Mouse (Mus musculus): ENCODE measurements at regions not wholly inside any gene's neighbourhood (a gene's known extent, or its start where the extent isn't known, plus 50 kb on each side); places are given as distances from the start of the nearest gene placed in this dataset.
"Not testable (repeated sequence)": the region's sequence is repeated elsewhere in the genome, so short reads cannot be mapped to it uniquely, and the experiment has no call there.

- DNase-seq, result no peak
These were observed 693.0 kb upstream of the Ptbp2 start for GRCm38 (mm10) chr3:120477232-120477631.

- peak; percentile 24 for DNase-seq
These were observed 689.4 kb upstream of the Ptbp2 start for GRCm38 (mm10) chr3:120473645-120474038.

GRCm38 (mm10) chr3:120472687-120473644 lies 688.7 kb upstream of the Ptbp2 start:
- DNase-seq, result no peak

- DNase-seq, result no peak
These were observed 687.7 kb upstream of the Ptbp2 start for GRCm38 (mm10) chr3:120471878-120472444.

- DNase-seq, result no peak
These were observed 684.6 kb upstream of the Ptbp2 start for GRCm38 (mm10) chr3:120468887-120469286.

- no peak for DNase-seq
These were observed 676.5 kb upstream of the Ptbp2 start for GRCm38 (mm10) chr3:120460717-120461116.

- no peak for DNase-seq
These were observed 673.6 kb upstream of the Ptbp2 start for GRCm38 (mm10) chr3:120457912-120458311.

GRCm38 (mm10) chr3:120441127-120441526 lies 656.9 kb upstream of the Ptbp2 start:
- no peak for DNase-seq

- no peak for DNase-seq
These were observed 646.0 kb upstream of the Ptbp2 start for GRCm38 (mm10) chr3:120430285-120430684.

- no peak for DNase-seq
These were observed 632.4 kb upstream of the Ptbp2 start for GRCm38 (mm10) chr3:120416634-120417033.

- no peak for DNase-seq
These were observed 591.5 kb upstream of the Ptbp2 start for GRCm38 (mm10) chr3:120375688-120376289.

GRCm38 (mm10) chr3:120342747-120343377 lies 558.6 kb upstream of the Ptbp2 start:
- no peak for DNase-seq

GRCm38 (mm10) chr3:120341882-120342281 lies 557.6 kb upstream of the Ptbp2 start:
- no peak for DNase-seq

GRCm38 (mm10) chr3:120335843-120336585 lies 551.7 kb upstream of the Ptbp2 start:
- no peak for DNase-seq

GRCm38 (mm10) chr3:120307042-120307441 lies 522.8 kb upstream of the Ptbp2 start:
- not testable (repeated sequence) for DNase-seq

- DNase-seq, result no peak
These were observed 521.3 kb upstream of the Ptbp2 start for GRCm38 (mm10) chr3:120305608-120306007.
